Mouse (Mus musculus) 416B (cell line): ENCODE measurements around the gene Aurkb.
A peak's percentile ranks its signal among the peaks of the same experiment; 100 is the strongest.

Experiments
- DNase-seq: peaks from one replicate; pipeline ENCODE4 v3.0.0; 2011; ENCODE audit warnings: low read depth

The Aurkb gene

GRCm38 (mm10) chr11:69098039-69098761 lies 52.8 kb downstream of the Aurkb start:
- peak; percentile 38 for DNase-seq

GRCm38 (mm10) chr11:69098762-69099091 lies 53.3 kb downstream of the Aurkb start:
- DNase-seq = peak; percentile 98

- no peak for DNase-seq
Measured at GRCm38 (mm10) chr11:69099177-69099914, 53.9 kb downstream of the Aurkb start.

GRCm38 (mm10) chr11:69099915-69100345 lies 54.5 kb downstream of the Aurkb start:
- DNase-seq = peak; percentile 94

DNA sequence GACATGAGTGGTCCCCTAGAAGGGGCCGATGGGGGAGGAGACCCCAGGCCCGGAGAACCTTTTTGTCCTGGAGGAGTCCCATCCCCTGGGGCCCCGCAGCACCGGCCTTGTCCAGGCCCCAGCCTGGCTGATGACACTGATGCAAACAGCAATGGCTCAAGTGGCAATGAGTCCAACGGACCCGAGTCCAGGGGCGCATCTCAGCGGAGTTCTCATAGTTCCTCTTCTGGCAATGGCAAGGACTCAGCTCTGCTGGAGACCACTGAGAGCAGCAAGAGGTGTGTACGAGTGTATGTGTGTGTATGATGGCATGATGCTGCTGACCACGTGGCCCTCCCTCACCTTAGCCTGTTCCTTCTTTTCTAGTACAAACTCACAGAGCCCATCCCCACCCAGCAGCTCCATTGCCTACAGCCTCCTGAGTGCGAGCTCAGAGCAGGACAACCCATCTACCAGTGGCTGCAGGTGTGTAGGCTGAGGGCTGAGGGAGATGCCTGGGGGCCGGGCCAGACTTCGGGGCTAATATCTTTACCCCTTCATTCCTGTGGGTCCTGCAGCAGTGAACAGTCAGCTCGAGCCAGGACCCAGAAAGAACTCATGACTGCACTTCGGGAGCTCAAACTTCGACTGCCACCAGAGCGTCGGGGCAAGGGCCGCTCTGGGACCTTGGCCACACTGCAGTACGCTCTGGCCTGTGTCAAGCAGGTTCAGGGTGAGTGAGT lies 55.4 kb downstream of the Aurkb start:
- DNase-seq = no peak
